Mouse (Mus musculus) neural tube, embryonic 12.5 days (tissue): ENCODE results near the gene Usp37. TPM values are rescaled to one million over a fixed set of nuclear protein-coding genes. Genes with fewer than 3 reads are reported as not detected.
A peak's percentile ranks its signal among the peaks of the same experiment; 100 is the strongest.
"Not testable (repeated sequence)": the region's sequence is repeated elsewhere in the genome, so short reads cannot be mapped to it uniquely, and the experiment has no call there.

Experiments used
- ATAC-seq: fragments of 200-750 bp; cut with Nextera tagmentation; 2 replicates; pipeline ENCODE4 v1.8.0; 2017; ENCODE audit warnings: low read depth, mild to moderate bottlenecking, moderate TSS enrichment, moderate library complexity; ENCODE audit not compliant: low FRiP score
- H3K27ac ChIP-seq: fragments of 300-500 bp; sonication (generic); 2 replicates; pipeline ENCODE4 v1.5.1; 2016
- H3K27me3 ChIP-seq: fragments of 300-500 bp; sonication (generic); replicated peaks from 2 replicates; pipeline ENCODE4 v1.6.1; 2016; ENCODE audit warnings: mild to moderate bottlenecking
- H3K36me3 ChIP-seq: fragments of 300-500 bp; sonication (generic); 2 replicates; pipeline ENCODE4 v1.6.1; 2016; ENCODE audit warnings: mild to moderate bottlenecking
- H3K4me1 ChIP-seq: fragments of 300-500 bp; sonication (generic); 2 replicates; pipeline ENCODE4 v1.6.1; 2016
- H3K4me2 ChIP-seq: fragments of 300-500 bp; sonication (generic); replicated peaks from 2 replicates; pipeline ENCODE4 v1.6.1; 2016; ENCODE audit warnings: mild to moderate bottlenecking
- H3K4me3 ChIP-seq: fragments of 300-500 bp; sonication (generic); 2 replicates; pipeline ENCODE4 v1.5.1; 2016
- H3K9ac ChIP-seq: fragments of 300-500 bp; sonication (generic); 2 replicates; pipeline ENCODE4 v1.6.1; 2016; ENCODE audit warnings: mild to moderate bottlenecking
- H3K9me3 ChIP-seq: fragments of 300-500 bp; sonication (generic); 2 replicates; pipeline ENCODE4 v1.6.1; 2016; ENCODE audit warnings: mild to moderate bottlenecking
- WGBS: fragments of 180-500 bp; shearing (Covaris S2); methylation state at CpG from one replicate; pipeline ENCODE4 v1.1.7; 2016; 5-methylcytosine and 5-hydroxymethylcytosine counted together
- polyA plus RNA-seq: library from polyadenylated mRNA; unstranded; fragments of >200 nt; fragmentation: Nextera tagmentation; extraction: Ambion mirVana; gene quantifications from 2 replicates; pipeline ENCODE4 v1.2.1, GENCODE M21; 2016

The Usp37 gene
- polyA plus RNA-seq, 1 experiment from 2014 or later, result 30.2 TPM

GRCm38 (mm10) chr1:74408589-74409504 lies 135.2 kb downstream of the Usp37 start, which contains the start of gene Vil1:
Gene Vil1, plus strand, starts transcription at chr1:74409376.
- Histone ChIP-seq H3K9me3 (no peaks in the 10 kb centered on the region), H3K4me3 (no peak within 1 kb of the TSS), H3K4me1 (no peaks in the 10 kb centered on the region), H3K36me3 (no peaks in the 10 kb centered on the region), H3K27ac (no peak within 1 kb of the TSS), H3K27me3 (0 out of 2 replicates have a peak, but pooled peaks cover 4% of the 10 kb centered on the region), H3K4me2 (no peak within 1 kb of the TSS), H3K9ac (no peak within 1 kb of the TSS)
- WGBS, result 38% methylated on average over 15 of the region's 15 CpGs
- no peak for ATAC-seq

- no peak overlapping the region for H3K9ac ChIP-seq
- no peaks in the 10 kb centered on the region for H3K4me1 ChIP-seq
- H3K9me3 ChIP-seq, result no peaks in the 10 kb centered on the region
- H3K27ac ChIP-seq, result no peak overlapping the region
- ATAC-seq, result no peak
- WGBS, result 93% methylated on average over 4 of the region's 4 CpGs
- H3K27me3 ChIP-seq, result no peaks in the 10 kb centered on the region
- H3K4me3 ChIP-seq, result no peak overlapping the region
- H3K36me3 ChIP-seq, result no peaks in the 10 kb centered on the region
- H3K4me2 ChIP-seq, result no peak overlapping the region
These were observed 139.9 kb downstream of the Usp37 start for GRCm38 (mm10) chr1:74404206-74404605.

- Histone ChIP-seq H3K36me3 (no peaks in the 10 kb centered on the region), H3K27me3 (no peaks in the 10 kb centered on the region), H3K27ac (no peak overlapping the region), H3K9me3 (no peaks in the 10 kb centered on the region), H3K4me1 (no peaks in the 10 kb centered on the region), H3K4me3 (no peak overlapping the region), H3K9ac (no peak overlapping the region), H3K4me2 (no peak overlapping the region)
- 57% methylated on average over 16 of the region's 16 CpGs for WGBS
- ATAC-seq, result no peak
These were observed 142.9 kb downstream of the Usp37 start for GRCm38 (mm10) chr1:74401015-74401702.

- H3K4me3 ChIP-seq, result no peak overlapping the region
- no peaks in the 10 kb centered on the region for H3K36me3 ChIP-seq
- H3K27me3 ChIP-seq, result no peaks in the 10 kb centered on the region
- H3K9ac ChIP-seq, result no peak overlapping the region
- H3K27ac ChIP-seq, result no peak overlapping the region
- WGBS, result 89% methylated on average over 3 of the region's 3 CpGs
- H3K4me1 ChIP-seq, result no peaks in the 10 kb centered on the region
- H3K4me2 ChIP-seq, result no peak overlapping the region
- H3K9me3 ChIP-seq, result no peaks in the 10 kb centered on the region
- no peak for ATAC-seq
These were observed 143.6 kb downstream of the Usp37 start for GRCm38 (mm10) chr1:74400531-74400930.

GRCm38 (mm10) chr1:74397919-74398451 lies 146.1 kb downstream of the Usp37 start:
- Histone ChIP-seq H3K4me1 (peaks cover 6% of the 10 kb centered on the region), H3K9me3 (no peaks in the 10 kb centered on the region), H3K27ac (no peak overlapping the region), H3K4me2 (peak overlapping the region; percentile 63), H3K36me3 (peaks cover 19% of the 10 kb centered on the region; the same call in 1 of the 2 replicates), H3K4me3 (peak overlapping the region; percentile 42), H3K9ac (peak overlapping the region; percentile 27; the same call in 1 of the 2 replicates), H3K27me3 (no peaks in the 10 kb centered on the region)
- ATAC-seq, result no peak
- 4% methylated on average over 11 of the region's 11 CpGs for WGBS

DNA sequence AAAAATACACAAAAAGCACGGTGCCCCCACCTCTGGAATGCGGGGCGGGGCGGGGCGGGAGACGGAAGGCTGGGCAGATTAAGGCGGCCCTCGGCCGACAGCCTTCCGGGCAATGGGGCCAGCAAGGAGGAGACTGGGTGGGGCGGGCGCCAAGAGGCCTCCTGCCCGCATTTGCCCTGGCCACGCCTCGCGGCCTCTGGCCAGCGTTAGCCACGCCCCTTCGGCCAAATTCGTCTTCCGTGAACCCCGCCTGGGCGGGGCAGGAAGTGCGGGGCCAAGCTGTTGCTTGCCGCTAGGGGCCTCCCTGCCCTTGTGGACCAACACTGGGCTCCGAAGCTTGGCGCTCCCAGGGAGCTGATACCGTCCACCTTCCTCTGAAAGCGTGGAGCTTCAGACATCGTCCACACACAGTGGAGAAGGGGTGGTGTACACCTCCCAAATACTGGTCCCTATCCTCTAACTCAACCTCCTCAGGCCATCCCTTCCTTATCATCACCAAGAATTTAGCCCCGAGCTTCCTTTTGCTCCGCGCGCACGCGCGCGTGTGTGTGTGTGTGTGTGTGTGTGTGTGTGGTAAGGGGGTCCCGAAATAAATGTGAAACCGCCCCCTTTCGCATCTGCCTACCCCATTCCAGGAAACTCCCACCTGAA lies 146.7 kb downstream of the Usp37 start:
- peak overlapping the region; percentile 27 for H3K9ac ChIP-seq
- H3K4me1 ChIP-seq, result peaks cover 12% of the 10 kb centered on the region
- H3K36me3 ChIP-seq, result peaks cover 19% of the 10 kb centered on the region; the same call in 1 of the 2 replicates
- peak; percentile 88 for ATAC-seq
- no peaks in the 10 kb centered on the region for H3K27me3 ChIP-seq
- peak overlapping the region; percentile 63 for H3K4me2 ChIP-seq
- no peak overlapping the region for H3K27ac ChIP-seq
- under 1% methylated on average over 41 of the region's 41 CpGs for WGBS
- H3K4me3 ChIP-seq, result peak overlapping the region; percentile 42
- H3K9me3 ChIP-seq, result no peaks in the 10 kb centered on the region

GRCm38 (mm10) chr1:74396456-74397222 lies 147.4 kb downstream of the Usp37 start:
- H3K4me1 ChIP-seq, result peaks cover 16% of the 10 kb centered on the region
- not testable (repeated sequence) for ATAC-seq, H3K27ac ChIP-seq, H3K9me3 ChIP-seq, H3K27me3 ChIP-seq
- H3K4me3 ChIP-seq, result peak overlapping the region; percentile 42
- whole genome bisulfite sequencing, result 6% methylated on average over 12 of the region's 12 CpGs
- peak overlapping the region; percentile 63 for H3K4me2 ChIP-seq
- H3K36me3 ChIP-seq, result peaks cover 19% of the 10 kb centered on the region; the same call in 1 of the 2 replicates
- peak overlapping the region; percentile 27; the same call in 1 of the 2 replicates for H3K9ac ChIP-seq

DNA sequence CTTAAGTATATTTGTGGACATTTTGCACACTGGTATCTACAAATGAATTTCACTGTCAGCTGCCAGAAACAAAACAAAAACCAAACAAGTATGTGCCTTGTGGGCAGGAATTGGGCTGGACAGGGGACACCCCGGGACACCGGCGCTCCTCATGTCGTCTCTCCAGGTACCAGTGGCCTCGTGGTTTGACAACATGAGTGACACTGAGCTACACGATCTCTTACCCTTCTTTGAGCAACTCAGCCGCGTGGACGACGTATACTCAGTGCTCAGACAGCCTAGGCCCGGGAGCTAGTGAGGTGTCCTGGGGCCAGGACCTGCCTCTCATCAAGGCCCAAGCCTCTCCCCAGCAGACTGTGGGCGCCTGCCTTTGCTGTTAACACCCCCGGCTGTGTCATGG lies 148.8 kb downstream of the Usp37 start:
- WGBS, result 91% methylated on average over 13 of the region's 13 CpGs
- peaks cover 19% of the 10 kb centered on the region; the same call in 1 of the 2 replicates for H3K36me3 ChIP-seq
- no peaks in the 10 kb centered on the region for H3K27me3 ChIP-seq
- ATAC-seq, result no peak
- no peaks in the 10 kb centered on the region for H3K9me3 ChIP-seq
- H3K9ac ChIP-seq, result no peak overlapping the region
- no peak overlapping the region for H3K4me3 ChIP-seq
- H3K27ac ChIP-seq, result no peak overlapping the region
- H3K4me2 ChIP-seq, result no peak overlapping the region
- peaks cover 18% of the 10 kb centered on the region for H3K4me1 ChIP-seq

DNA sequence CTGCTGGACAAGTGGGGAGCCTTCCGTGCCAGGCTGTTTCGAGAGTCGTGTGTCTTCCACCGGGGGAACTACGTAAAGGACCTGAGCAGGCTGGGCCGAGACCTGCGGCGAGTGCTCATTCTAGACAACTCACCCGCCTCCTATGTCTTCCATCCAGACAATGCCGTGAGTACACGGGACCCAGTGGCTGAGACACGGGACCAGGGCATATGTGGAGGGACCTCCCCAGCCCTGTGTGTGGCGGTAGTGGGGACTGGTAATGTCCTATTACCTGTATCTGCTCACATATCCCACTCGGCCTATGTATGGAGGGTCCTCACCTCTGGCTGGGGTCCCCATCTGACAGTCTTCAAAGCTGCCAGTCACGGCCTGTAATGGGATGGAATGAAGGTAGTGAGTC lies 149.2 kb downstream of the Usp37 start:
- 92% methylated on average over 15 of the region's 15 CpGs for WGBS
- Histone ChIP-seq H3K9ac (no peak overlapping the region), H3K36me3 (peaks cover 19% of the 10 kb centered on the region; the same call in 1 of the 2 replicates), H3K9me3 (no peaks in the 10 kb centered on the region), H3K4me1 (peaks cover 23% of the 10 kb centered on the region), H3K4me2 (no peak overlapping the region), H3K27me3 (peaks cover under 1% of the 10 kb centered on the region; the same call in 1 of the 2 replicates), H3K4me3 (no peak overlapping the region), H3K27ac (no peak overlapping the region)
- ATAC-seq, result no peak

GRCm38 (mm10) chr1:74394311-74394710 lies 149.8 kb downstream of the Usp37 start:
- Histone ChIP-seq H3K4me3 (no peak overlapping the region), H3K9me3 (no peaks in the 10 kb centered on the region), H3K27me3 (peaks cover 6% of the 10 kb centered on the region), H3K9ac (no peak overlapping the region), H3K4me1 (peaks cover 26% of the 10 kb centered on the region), H3K4me2 (no peak overlapping the region), H3K27ac (no peak overlapping the region), H3K36me3 (peaks cover 19% of the 10 kb centered on the region; the same call in 1 of the 2 replicates)
- WGBS, result 96% methylated on average over 9 of the region's 9 CpGs
- ATAC-seq, result no peak

DNA sequence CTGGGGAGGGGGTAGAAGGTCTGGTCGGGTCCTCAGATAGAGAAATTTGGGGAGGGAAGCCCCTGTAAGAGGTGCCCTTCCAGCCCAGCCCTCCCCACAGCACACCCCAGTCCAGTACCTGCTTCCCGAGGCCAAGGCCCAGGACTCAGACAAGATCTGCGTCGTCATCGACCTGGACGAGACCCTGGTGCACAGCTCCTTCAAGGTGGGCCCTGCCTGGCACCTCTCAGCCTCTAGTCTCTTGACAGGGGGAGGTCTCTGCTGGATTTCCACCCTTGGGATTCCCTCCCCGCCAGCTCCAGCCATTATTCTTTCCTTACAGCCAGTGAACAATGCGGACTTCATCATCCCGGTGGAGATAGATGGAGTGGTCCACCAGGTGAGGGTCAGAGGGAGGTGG lies 150.4 kb downstream of the Usp37 start:
- H3K27ac ChIP-seq, result no peak overlapping the region
- no peak for ATAC-seq
- no peak overlapping the region for H3K9ac ChIP-seq
- peaks cover 6% of the 10 kb centered on the region for H3K27me3 ChIP-seq
- H3K36me3 ChIP-seq, result peaks cover 19% of the 10 kb centered on the region; the same call in 1 of the 2 replicates
- H3K4me2 ChIP-seq, result no peak overlapping the region
- H3K4me3 ChIP-seq, result no peak overlapping the region
- H3K9me3 ChIP-seq, result no peaks in the 10 kb centered on the region
- H3K4me1 ChIP-seq, result peaks cover 26% of the 10 kb centered on the region
- 91% methylated on average over 9 of the region's 9 CpGs for WGBS
